Mouse (Mus musculus) forebrain, embryonic 11.5 days (tissue): ENCODE measurements around the gene Duxf3. TPM values are rescaled to one million over a fixed set of nuclear protein-coding genes. Genes with fewer than 3 reads are reported as not detected.

Source experiments
- ATAC-seq: fragments of 200-750 bp; cut with Nextera tagmentation; replicated peaks from 2 replicates; pipeline ENCODE4 v1.8.0; 2017; ENCODE audit warnings: moderate TSS enrichment; ENCODE audit not compliant: low FRiP score
- DNase-seq: peaks from one replicate; pipeline ENCODE4 v3.0.0-alpha.2; 2017; ENCODE audit warnings: low spot score
- H3K27ac ChIP-seq: fragments of 300-500 bp; sonication (generic); 2 replicates; pipeline ENCODE4 v1.5.1; 2014; ENCODE audit warnings: low read depth, low read length
- H3K27me3 ChIP-seq: fragments of 300-500 bp; sonication (generic); 2 replicates; pipeline ENCODE4 v1.6.1; 2014; ENCODE audit warnings: mild to moderate bottlenecking, low read length, mixed read lengths; ENCODE audit not compliant: control insufficient read depth, insufficient read depth
- H3K36me3 ChIP-seq: fragments of 300-500 bp; sonication (generic); 2 replicates; pipeline ENCODE4 v1.6.1; 2014; ENCODE audit warnings: mild to moderate bottlenecking, low read length, moderate library complexity, mixed read lengths; ENCODE audit not compliant: control insufficient read depth, insufficient read depth
- H3K4me1 ChIP-seq: fragments of 300-500 bp; sonication (generic); replicated peaks from 2 replicates; pipeline ENCODE4 v1.6.1; 2014; ENCODE audit warnings: low read length, mixed read lengths; ENCODE audit not compliant: control insufficient read depth, insufficient read depth
- H3K4me2 ChIP-seq: fragments of 300-500 bp; sonication (generic); 2 replicates; pipeline ENCODE4 v1.6.1; 2014; ENCODE audit warnings: low read depth, mild to moderate bottlenecking, low read length, moderate library complexity, mixed read lengths; ENCODE audit not compliant: severe bottlenecking
- H3K4me3 ChIP-seq: fragments of 300-500 bp; sonication (generic); 2 replicates; pipeline ENCODE4 v1.5.1; 2014; ENCODE audit warnings: low read depth, low read length
- H3K9ac ChIP-seq: fragments of 300-500 bp; sonication (generic); 2 replicates; pipeline ENCODE4 v1.6.1; 2014; ENCODE audit warnings: low read length
- H3K9me3 ChIP-seq: fragments of 300-500 bp; sonication (generic); 2 replicates; pipeline ENCODE4 v1.6.1; 2016; ENCODE audit warnings: low read length, mixed read lengths; ENCODE audit not compliant: control insufficient read depth
- WGBS: fragments of 180-500 bp; shearing (Covaris S2); extraction: QIAGEN DNeasy Blood & Tissue Kit; methylation state at CpG from one replicate; pipeline ENCODE4 v1.1.7; 2014; 5-methylcytosine and 5-hydroxymethylcytosine counted together
- polyA plus RNA-seq: library from polyadenylated mRNA; unstranded; fragments of >200 nt; fragmentation: Nextera tagmentation; extraction: Ambion mirVana; gene quantifications from 2 replicates; pipeline ENCODE4 v1.2.1, GENCODE M21; 2014

The Duxf3 gene
- polyA plus RNA-seq, 1 experiment from 2014 or later = not detected

GRCm38 (mm10) chr10:58214934-58215333, 17.5 kb downstream of the Duxf3 start:
- no peak overlapping the region for H3K4me2 ChIP-seq
- 81% methylated on average over 5 of the region's 5 CpGs for WGBS
- H3K9me3 ChIP-seq = no peaks in the 10 kb centered on the region
- no peaks in the 10 kb centered on the region for H3K36me3 ChIP-seq
- H3K9ac ChIP-seq = no peak overlapping the region
- no peak overlapping the region for H3K27ac ChIP-seq
- no peaks in the 10 kb centered on the region for H3K4me1 ChIP-seq
- DNase-seq = no peak
- H3K27me3 ChIP-seq = no peaks in the 10 kb centered on the region
- no peak for ATAC-seq
- no peak overlapping the region for H3K4me3 ChIP-seq

- Histone ChIP-seq H3K27ac (no peak overlapping the region), H3K9me3 (no peaks in the 10 kb centered on the region), H3K27me3 (no peaks in the 10 kb centered on the region), H3K4me2 (no peak overlapping the region), H3K4me3 (no peak overlapping the region), H3K36me3 (no peaks in the 10 kb centered on the region), H3K9ac (no peak overlapping the region), H3K4me1 (no peaks in the 10 kb centered on the region)
- ATAC-seq = no peak
- DNase-seq = no peak
Observed at GRCm38 (mm10) chr10:58214497-58214896, 18.0 kb downstream of the Duxf3 start.

DNA sequence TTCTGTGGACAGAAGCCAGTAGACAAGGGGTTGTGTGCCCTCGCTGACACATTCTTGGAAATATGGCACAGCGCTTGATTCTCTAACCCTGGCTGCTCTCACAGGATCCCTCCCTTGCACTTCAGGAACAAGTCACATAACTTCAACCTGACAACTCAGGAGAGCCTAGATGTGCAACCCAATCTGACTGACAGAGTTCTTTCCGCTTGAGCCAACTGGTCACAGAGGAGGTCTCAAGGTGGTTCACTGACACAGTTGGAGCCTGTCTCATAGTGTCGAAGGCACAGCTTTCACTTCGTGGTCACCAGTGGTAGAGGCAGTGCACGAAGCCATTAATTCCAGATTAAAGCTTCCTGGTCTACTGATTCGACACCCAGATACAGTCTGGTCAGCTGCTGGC, 20.2 kb downstream of the Duxf3 start:
- ATAC-seq (no peak), DNase-seq (no peak)
- H3K4me1 ChIP-seq = no peaks in the 10 kb centered on the region
- no peaks in the 10 kb centered on the region for H3K27me3 ChIP-seq
- H3K4me2 ChIP-seq = no peak overlapping the region
- WGBS = 75% methylated on average over 7 of the region's 7 CpGs
- H3K36me3 ChIP-seq = no peaks in the 10 kb centered on the region
- no peak overlapping the region for H3K4me3 ChIP-seq
- H3K9ac ChIP-seq = no peak overlapping the region
- no peaks in the 10 kb centered on the region; the same call in 1 of the 2 replicates for H3K9me3 ChIP-seq
- no peak overlapping the region for H3K27ac ChIP-seq

GRCm38 (mm10) chr10:58211213-58211612, 21.3 kb downstream of the Duxf3 start:
- Histone ChIP-seq H3K9ac (no peak overlapping the region), H3K4me2 (no peak overlapping the region), H3K4me1 (no peaks in the 10 kb centered on the region), H3K27me3 (no peaks in the 10 kb centered on the region), H3K27ac (no peak overlapping the region), H3K9me3 (no peaks in the 10 kb centered on the region; the same call in 1 of the 2 replicates), H3K36me3 (no peaks in the 10 kb centered on the region), H3K4me3 (no peak overlapping the region)
- DNase-seq (no peak), ATAC-seq (no peak)
- WGBS = 90% methylated on average over 2 of the region's 2 CpGs

DNA sequence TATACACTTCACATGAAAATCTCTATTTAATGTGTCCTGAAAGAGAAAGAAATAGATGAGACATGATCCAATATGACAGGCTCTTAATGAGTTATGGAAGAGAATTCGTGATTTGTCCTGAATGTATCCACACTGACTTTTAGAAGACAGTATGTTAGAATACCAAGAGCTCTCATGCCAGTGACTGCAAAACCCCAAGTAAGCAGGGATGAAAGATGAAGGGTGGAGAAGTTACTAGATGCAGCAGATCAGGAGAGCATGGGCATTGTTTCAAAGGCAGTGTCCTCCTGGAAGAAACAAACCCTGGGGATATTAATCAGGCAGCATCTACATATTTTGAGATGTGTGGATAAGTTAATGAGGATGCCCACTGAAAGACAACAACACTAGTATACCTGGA, 22.0 kb downstream of the Duxf3 start:
- Histone ChIP-seq H3K36me3 (no peaks in the 10 kb centered on the region), H3K27ac (no peak overlapping the region), H3K27me3 (no peaks in the 10 kb centered on the region), H3K4me1 (no peaks in the 10 kb centered on the region), H3K9ac (no peak overlapping the region), H3K4me2 (no peak overlapping the region), H3K4me3 (no peak overlapping the region), H3K9me3 (peaks cover 3% of the 10 kb centered on the region; the same call in 1 of the 2 replicates)
- WGBS = 67% methylated on average over 1 of the region's 1 CpGs
- DNase-seq (no peak), ATAC-seq (no peak)

DNA sequence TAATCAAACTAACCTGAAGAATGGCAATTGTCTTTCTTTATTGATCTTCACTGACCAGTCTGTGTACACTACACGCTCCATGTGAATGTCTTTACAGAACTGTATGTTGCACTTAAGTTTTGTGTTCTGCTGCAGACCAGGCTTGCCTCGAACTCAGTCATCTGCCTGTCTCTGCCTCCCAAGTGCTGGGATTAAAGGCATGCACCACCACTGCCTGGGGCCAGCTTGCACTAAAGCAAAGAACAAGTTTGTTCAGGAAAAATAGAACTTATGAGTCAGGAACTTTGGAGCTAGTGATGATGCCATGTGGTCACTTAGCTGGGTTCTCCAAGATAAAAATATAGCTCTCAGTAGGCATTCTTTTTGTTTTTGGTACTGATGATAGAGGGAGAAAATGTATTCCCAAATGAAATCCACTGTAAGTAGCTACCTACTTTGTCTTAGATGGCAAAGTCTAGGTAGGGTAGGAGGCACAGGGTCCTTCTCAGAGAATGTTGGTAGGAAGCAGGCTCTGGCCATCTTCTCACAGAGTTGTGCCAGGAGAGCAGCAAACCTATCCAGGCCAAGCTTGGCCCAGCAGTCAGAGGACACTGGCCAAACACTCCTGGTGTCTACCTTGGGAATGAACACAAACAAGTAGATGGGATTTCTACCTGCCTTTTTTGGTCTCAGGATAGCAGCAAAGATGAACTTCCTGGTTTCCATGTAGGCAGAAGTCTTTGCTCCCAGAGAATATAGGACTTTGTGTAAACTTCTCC, 22.6 kb downstream of the Duxf3 start:
- no peak for ATAC-seq
- H3K9ac ChIP-seq = no peak overlapping the region
- H3K4me1 ChIP-seq = no peaks in the 10 kb centered on the region
- H3K4me2 ChIP-seq = no peak overlapping the region
- no peak overlapping the region for H3K4me3 ChIP-seq
- H3K9me3 ChIP-seq = peaks cover 3% of the 10 kb centered on the region; the same call in 1 of the 2 replicates
- no peaks in the 10 kb centered on the region for H3K27me3 ChIP-seq
- DNase-seq = no peak
- no peak overlapping the region for H3K27ac ChIP-seq
- no peaks in the 10 kb centered on the region for H3K36me3 ChIP-seq
- WGBS = 72% methylated on average over 2 of the region's 2 CpGs

DNA sequence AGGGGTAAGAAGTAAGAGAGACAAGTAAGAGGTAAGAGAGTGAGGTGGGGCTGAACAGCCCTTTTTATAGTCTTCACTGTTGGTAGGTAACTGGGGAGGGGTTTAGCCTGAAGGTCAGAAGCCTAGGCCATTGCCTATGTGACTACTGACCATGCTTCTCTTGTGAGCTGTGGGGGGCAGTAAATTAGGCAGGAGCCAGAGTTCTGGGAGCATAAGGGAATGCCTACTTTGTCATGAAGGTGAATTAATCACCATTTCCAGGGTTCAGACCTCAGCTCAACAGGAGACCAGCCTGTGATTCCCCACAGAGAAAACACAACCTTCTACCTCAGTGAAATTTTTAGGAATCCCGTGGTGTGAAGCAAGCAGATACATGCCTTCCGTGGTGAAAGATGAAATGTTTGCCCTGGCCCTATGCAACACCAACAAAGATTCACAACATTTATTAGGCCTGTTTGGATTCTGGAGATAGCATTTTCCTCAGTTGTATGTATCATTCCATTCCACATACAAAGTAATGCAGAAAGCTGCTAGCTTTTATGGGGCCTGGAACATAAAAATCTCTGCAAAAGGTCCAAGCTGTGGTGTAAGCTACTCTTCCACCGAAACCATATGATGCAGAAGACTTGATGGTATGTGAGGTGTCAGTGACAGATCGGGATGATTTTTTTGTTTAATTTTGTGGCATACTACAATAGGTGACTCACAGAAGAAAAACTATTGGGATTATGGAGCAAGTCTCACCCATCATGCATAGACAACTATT, 25.7 kb downstream of the Duxf3 start:
- no peaks in the 10 kb centered on the region for H3K27me3 ChIP-seq
- peaks cover 3% of the 10 kb centered on the region; the same call in 1 of the 2 replicates for H3K9me3 ChIP-seq
- H3K4me2 ChIP-seq = no peak overlapping the region
- H3K27ac ChIP-seq = no peak overlapping the region
- DNase-seq (no peak), ATAC-seq (no peak)
- WGBS = 87% methylated on average over 4 of the region's 4 CpGs
- H3K4me1 ChIP-seq = no peaks in the 10 kb centered on the region
- no peak overlapping the region for H3K4me3 ChIP-seq
- no peaks in the 10 kb centered on the region for H3K36me3 ChIP-seq
- H3K9ac ChIP-seq = no peak overlapping the region

DNA sequence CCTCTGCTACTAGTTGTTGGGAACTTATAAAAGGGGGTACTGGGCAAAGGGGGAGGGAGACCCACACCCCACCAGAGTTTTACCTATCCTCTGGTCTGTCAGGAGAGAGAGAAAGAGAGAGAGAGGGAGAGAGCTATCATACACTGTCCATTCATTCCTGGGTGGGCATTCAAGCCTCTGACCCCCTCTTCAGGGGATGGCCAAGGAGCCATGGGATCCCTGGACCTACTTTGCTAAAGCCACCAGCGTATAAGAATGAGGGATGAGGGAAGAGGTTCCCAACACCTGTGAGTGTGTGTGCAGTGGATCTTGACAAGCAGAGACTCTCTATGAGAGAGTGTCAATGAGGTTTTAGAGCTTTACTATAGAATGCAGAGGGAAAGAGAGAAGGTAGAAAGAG, 26.5 kb downstream of the Duxf3 start:
- no peaks in the 10 kb centered on the region for H3K27me3 ChIP-seq
- WGBS = 36% methylated on average over 1 of the region's 1 CpGs
- H3K4me2 ChIP-seq = no peak overlapping the region
- no peak for DNase-seq
- H3K9ac ChIP-seq = no peak overlapping the region
- H3K27ac ChIP-seq = no peak overlapping the region
- no peaks in the 10 kb centered on the region for H3K4me1 ChIP-seq
- H3K4me3 ChIP-seq = no peak overlapping the region
- no peak for ATAC-seq
- peaks cover 3% of the 10 kb centered on the region; the same call in 1 of the 2 replicates for H3K9me3 ChIP-seq
- no peaks in the 10 kb centered on the region for H3K36me3 ChIP-seq
